Mouse (Mus musculus): ENCODE measurements around the gene Sez6l.

The Sez6l gene

GRCm38 (mm10) chr5:112389352-112389751, 187.6 kb downstream of the Sez6l start:
- DNase-seq (ENCODE audit: low spot score in 2 of 2): no peak

GRCm38 (mm10) chr5:112385973-112386372, 191.0 kb downstream of the Sez6l start:
- DNase-seq (ENCODE audit: low spot score in 2 of 2): no peak

GRCm38 (mm10) chr5:112384805-112385472, 192.0 kb downstream of the Sez6l start:
- no peak for DNase-seq (ENCODE audit: low spot score in 2 of 2)

- DNase-seq (ENCODE audit: low spot score in 2 of 2): peak; percentile 46 to 50
Measured at GRCm38 (mm10) chr5:112382641-112383330, 194.2 kb downstream of the Sez6l start.

- DNase-seq (ENCODE audit: low spot score in 2 of 2): no peak
Measured at GRCm38 (mm10) chr5:112382042-112382441, 194.9 kb downstream of the Sez6l start.

- no peak for DNase-seq (ENCODE audit: low spot score in 2 of 2)
Measured at GRCm38 (mm10) chr5:112381154-112381553, 195.8 kb downstream of the Sez6l start.

GRCm38 (mm10) chr5:112378716-112379115, 198.3 kb downstream of the Sez6l start:
- no peak for DNase-seq (ENCODE audit: low spot score in 2 of 2)

GRCm38 (mm10) chr5:112377380-112377779, 199.6 kb downstream of the Sez6l start:
- no peak for DNase-seq (ENCODE audit: low spot score in 2 of 2)

GRCm38 (mm10) chr5:112376111-112376510, 200.9 kb downstream of the Sez6l start:
- DNase-seq (ENCODE audit: low spot score in 2 of 2): no peak

- no peak for DNase-seq (ENCODE audit: low spot score in 2 of 2)
Measured at GRCm38 (mm10) chr5:112371933-112372332, 205.1 kb downstream of the Sez6l start.

GRCm38 (mm10) chr5:112370236-112370813, 206.7 kb downstream of the Sez6l start:
- no peak for DNase-seq (ENCODE audit: low spot score in 2 of 2)

GRCm38 (mm10) chr5:112369326-112369725, 207.7 kb downstream of the Sez6l start:
- DNase-seq (ENCODE audit: low spot score in 2 of 2): no peak
